Mouse (Mus musculus): ENCODE data around the gene Hip1.

Hip1 gene

DNA sequence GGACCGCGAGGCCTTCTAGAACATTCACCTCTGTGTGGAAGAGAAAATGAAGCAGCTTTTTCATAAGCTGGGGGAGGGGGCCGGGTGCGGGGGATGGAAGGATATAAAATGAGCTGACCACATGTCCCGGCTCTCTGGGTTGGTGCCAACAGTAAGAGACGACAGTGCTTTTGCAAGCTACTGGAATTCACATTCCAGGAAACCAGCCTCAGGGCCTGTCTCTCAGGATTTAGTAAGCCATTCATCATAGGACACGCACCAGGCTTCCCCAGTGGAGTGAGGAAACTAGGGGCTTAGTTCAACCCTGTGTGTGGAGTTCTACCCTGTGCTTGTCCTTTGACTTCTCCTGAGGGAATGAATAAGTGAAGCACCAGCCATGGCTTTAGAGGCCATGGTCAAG lies 102.5 kb downstream of the Hip1 start:
- no peak for DNase-seq (ENCODE audit: low read depth, low spot score)

DNA sequence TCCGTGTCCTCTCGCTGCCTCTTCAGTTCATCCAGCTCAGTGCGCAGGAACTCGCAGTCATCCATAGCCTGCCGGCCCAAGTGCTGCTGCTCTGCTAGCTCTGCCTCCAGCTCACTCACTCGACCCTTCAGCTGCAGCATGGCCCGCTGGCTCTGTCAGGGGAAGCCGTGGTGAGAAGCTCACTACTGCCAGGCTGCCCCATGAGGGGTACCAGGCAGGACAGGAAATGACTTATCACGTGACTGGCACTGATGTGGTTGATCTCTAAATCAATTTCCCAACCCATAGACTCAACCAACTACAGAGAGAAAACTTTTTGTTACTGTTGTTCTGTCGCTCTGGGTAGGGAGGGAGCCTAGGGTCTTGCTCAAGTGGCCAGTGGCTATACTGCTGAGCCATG lies 109.9 kb downstream of the Hip1 start:
- peak; percentile 3 for DNase-seq (ENCODE audit: low read depth, low spot score)

GRCm38 (mm10) chr5:135433861-135434260 lies 111.1 kb downstream of the Hip1 start:
- DNase-seq (ENCODE audit: low read depth, low spot score), result no peak

DNA sequence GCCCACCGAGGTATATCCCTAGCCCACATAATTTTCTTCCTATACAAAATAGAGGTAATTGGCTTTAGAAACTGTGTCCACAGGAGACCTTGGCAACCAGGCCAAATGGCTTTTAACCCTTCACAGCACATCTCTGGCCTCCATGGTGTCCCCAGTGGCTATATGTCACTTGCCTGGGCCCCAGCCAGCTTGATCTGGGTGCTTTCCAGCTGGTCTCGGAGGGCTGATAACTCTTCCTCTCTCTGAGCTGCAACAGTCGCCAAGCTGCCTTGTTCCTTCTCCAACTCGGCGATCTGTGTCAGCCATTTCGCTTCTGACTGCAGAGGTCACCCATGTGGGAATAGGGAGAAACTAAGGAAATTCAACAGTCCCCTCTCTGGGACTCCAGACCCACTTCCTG lies 113.8 kb downstream of the Hip1 start:
- DNase-seq (ENCODE audit: low read depth, low spot score), result no peak

GRCm38 (mm10) chr5:135428786-135429185 lies 116.1 kb downstream of the Hip1 start:
- peak; percentile 14 for DNase-seq (ENCODE audit: low read depth, low spot score)

DNA sequence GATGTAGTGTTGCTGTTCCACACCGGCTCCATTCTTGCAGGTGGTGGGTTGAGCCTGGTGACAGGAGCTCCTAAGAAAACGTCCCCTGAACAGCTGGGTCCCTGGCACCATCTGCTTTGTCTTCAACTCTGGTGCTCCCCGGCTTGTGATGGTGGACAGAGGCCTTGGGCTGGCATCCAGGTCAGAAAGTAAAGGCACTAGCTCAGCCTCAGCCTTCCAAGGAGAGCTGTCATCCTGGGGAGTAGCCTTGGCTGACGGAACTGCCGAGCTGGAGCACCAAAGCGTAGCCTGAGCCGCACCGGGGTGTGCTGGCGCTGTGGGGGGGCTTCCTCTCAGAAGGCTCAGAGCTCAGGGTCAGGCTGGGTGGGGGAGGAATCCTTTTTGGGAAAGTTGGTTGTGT lies 134.7 kb downstream of the Hip1 start:
- DNase-seq (ENCODE audit: low read depth, low spot score), result no peak

GRCm38 (mm10) chr5:135408114-135408513 lies 136.8 kb downstream of the Hip1 start:
- no peak for DNase-seq (ENCODE audit: low read depth, low spot score)

DNA sequence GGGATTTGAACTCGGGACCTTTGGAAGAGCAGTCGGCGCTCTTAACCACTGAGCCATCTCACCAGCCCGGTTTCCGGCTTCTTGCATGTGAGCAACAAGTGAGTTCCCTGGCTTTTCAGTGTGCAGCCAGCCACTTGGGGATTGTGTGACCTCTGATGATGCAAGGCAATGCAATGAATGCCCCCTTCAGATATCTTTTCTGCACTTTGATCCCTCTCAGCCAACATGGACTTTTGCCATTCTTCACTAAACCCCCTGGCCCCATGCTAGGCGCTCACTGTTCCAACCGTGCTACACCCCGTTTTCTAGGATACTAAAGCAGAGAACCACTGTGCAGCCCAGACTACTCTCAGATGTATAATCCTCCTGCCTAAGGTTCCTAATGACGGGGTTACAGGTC lies 139.5 kb downstream of the Hip1 start:
- no peak for DNase-seq (ENCODE audit: low read depth, low spot score)

DNA sequence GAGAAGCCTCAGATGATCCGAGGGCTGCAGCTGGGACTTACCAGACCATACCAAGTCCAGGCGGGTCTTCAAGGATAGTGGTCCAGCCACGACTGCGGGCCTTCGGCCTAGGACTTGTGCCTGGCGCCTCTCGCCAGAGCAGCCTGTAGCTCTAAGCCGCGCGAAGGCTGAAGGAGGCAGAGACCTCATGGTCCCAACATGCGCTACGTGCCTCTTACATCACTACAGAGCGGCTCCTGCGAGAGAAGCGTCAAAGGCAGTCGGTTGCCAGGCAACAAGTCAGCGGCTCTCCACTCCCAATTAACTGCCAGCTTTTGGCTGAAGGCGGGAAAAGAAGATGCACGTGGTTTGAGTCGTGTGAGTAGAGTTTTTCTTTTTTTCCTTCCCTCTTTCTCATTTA lies 140.3 kb downstream of the Hip1 start:
- no peak for DNase-seq (ENCODE audit: low read depth, low spot score)

DNA sequence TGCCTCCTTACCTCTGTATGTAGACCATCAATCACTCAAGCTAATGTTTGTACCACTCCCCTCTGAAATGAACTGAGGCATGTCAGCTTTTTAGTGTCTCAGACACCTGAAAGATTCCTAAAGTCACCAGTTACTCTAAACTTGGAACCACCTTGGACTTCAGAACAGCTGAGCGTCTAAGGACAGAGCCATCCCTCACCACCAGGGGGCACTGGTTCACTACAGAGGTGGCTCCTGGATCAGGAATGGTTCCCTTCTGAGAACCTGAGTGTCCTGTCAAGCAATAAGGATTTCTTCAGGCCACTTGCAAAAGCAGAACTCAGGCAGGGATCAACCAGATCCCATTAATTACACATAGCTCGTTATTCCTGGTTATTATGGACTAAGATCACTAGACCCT lies 144.7 kb downstream of the Hip1 start:
- DNase-seq (ENCODE audit: low read depth, low spot score), result peak; percentile 85

DNA sequence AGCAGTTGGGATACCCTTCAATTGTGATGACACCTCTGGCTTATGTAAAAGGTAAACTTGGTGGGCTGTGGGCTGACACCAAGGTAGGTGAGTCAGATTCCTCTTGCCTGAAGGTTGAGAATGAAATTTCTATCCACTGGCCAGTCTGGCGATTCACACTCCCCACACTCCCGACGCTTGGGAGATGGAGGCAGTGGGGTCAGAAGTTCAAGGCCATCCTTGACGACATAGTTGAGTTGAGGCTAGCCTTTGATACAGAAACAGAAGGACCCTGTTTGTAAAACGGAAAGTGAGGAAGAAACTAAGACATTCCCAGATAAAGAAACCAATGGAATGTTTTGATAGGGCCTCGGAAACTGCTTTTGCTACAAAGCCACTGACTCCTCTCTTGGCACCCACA lies 145.5 kb downstream of the Hip1 start:
- no peak for DNase-seq (ENCODE audit: low read depth, low spot score)

DNA sequence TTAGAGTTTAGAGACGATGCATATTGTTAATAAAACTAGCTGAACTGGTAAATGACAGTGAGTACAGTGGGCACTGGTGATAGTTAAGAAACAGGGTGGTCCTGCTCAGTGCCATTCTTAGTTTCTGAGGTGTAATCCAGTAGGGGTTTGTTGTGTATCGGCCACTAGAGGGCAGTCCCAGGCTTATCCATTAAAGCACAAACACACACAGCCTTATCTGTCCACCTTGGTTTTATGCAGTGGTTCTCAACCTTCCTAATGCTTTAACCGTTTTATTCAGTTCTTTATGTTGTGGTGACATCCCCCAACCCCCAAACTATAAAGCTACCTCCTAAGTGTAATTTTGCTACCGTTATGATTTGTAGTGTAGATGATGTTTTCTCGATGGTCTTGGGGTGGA lies 149.1 kb downstream of the Hip1 start:
- DNase-seq (ENCODE audit: low read depth, low spot score), result peak; percentile 79

DNA sequence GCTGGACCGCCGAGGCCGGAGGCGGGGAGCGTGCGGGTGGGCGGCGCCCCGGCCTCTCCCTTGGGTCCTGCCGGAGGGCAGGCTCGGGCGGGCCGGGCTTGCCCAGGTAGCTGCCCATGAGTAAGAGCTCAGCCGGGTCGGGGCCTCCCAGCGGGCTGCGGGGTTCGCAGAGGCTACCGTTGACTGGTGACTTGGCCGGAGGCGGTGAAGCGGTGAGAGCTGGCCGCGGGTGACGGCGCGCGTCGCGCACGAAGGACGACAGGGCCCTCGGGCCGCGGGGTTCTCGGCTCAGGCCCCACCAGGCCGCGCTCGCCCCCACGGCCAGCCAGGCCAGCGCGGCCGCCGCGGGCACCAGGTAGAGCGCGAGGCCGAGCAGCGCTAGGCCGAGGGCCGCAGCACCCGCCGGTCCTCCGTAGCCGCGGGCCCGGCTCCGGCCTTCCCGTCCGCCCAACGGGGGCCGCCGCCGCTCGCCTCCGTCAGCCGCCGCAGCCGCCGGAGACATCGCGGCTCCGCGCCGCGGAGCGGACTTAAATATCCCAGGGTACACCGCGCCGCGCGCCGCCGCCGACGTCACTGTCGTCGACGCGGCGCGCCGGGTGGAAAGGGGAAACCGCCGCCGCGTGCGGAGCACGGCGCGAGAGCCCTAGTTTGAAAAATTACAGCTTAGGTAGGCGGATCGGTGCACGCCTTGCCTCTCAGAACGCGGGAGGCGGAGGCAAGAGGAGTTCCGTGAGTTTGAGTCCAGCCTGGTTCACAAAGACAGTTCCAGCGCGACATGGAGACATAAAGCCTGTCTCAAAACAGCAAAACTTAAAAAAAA lies 150.7 kb downstream of the Hip1 start, which contains the start of gene Pom121:
TSS of gene Pom121 (minus strand) at position 543 of the 820 bp plus-strand sequence.
- peak; percentile 94 for DNase-seq (ENCODE audit: low read depth, low spot score)

DNA sequence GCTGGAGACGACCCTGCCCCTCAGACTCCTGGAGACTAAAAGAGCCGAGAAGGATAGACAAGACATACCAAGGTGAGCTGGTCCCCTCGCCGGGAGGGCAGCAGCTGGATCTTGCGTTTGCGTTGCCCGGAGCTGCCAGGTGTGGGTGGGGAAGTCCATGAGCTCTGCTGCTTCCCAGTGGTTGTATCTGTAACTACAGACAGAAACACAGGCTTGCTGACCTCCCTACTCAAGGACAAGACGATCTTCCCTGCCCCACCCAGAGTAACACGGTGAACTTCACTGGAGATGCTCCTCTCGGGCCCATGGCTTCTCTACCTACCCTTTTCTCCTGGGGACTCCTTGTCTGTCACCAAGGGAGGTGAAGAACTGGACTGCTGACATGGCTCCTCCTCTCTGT lies 161.1 kb downstream of the Hip1 start:
- no peak for DNase-seq (ENCODE audit: low read depth, low spot score)

GRCm38 (mm10) chr5:135382746-135383145 lies 162.2 kb downstream of the Hip1 start:
- no peak for DNase-seq (ENCODE audit: low read depth, low spot score)

DNA sequence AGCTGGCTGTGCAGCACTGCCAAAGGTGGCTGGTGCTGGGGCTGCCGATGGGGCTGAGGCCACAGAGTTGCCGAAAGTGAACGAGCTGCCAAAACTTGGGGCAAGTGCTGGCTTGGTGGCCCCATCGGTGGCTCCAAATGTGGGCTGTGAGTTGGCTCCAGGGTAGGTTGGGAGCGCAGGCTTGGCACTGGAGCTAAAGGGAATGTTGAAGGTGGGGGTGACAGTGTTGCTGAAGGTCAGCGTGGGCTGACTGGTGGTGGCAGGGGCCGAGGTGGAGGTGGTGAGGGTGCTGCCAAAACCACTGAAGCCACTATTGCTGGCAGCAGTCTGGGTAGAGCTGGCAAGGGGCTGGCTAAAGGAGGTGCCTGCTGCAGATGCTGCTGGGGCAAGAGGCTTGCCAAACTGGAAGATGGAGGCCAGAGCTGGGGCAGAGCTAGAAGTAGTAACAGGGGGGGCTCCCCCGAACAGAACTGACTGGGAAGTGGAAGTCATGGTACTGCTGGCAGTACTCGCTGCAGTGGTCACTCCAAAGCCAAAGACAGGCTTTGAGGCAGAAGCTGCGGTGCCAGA lies 163.5 kb downstream of the Hip1 start:
- DNase-seq (ENCODE audit: low read depth, low spot score), result no peak

- DNase-seq (ENCODE audit: low read depth, low spot score), result no peak
Measured at GRCm38 (mm10) chr5:135380681-135381080, 164.2 kb downstream of the Hip1 start.

GRCm38 (mm10) chr5:135376341-135376740 lies 168.6 kb downstream of the Hip1 start:
- no peak for DNase-seq (ENCODE audit: low read depth, low spot score)

GRCm38 (mm10) chr5:135375167-135375566 lies 169.8 kb downstream of the Hip1 start:
- no peak for DNase-seq (ENCODE audit: low read depth, low spot score)

DNA sequence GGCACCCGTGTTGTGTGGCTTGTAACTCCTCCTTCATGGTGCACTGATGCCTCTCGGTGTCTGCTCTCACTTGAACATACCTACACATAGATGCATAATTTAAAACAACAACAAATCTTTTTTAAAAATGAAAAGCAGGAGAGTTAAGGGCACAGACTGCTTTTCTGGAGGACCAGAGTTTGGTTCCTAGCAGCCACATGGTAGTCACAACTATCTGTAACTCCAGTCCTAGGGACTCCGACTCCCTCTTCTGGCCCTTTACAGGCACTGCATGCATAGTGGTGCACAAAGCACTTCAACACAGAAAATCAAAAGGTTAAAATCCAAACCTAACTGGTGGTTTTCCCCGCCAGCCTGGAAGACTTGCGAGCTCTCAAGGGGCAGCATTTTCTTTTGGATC lies 171.3 kb downstream of the Hip1 start:
- DNase-seq (ENCODE audit: low read depth, low spot score), result no peak

DNA sequence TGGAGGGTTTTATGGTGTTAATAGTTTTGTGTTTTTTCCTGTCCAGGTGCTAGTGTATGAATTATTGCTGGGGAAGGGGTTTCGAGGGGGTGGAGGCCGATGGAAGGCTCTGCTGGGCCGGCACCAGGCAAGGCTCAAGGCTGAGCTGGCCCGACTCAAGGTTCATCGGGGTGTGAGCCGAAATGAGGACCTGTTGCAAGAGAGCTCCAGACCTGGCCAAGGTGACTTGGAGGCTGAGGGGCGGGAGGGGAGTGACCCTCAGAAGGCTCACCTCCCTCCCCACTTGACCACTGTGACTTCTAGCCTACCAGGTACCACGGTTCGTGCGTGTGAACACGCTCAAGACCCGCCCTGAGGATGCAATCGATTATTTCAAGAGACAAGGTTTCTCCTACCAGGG lies 173.7 kb downstream of the Hip1 start:
- no peak for DNase-seq (ENCODE audit: low read depth, low spot score)

DNA sequence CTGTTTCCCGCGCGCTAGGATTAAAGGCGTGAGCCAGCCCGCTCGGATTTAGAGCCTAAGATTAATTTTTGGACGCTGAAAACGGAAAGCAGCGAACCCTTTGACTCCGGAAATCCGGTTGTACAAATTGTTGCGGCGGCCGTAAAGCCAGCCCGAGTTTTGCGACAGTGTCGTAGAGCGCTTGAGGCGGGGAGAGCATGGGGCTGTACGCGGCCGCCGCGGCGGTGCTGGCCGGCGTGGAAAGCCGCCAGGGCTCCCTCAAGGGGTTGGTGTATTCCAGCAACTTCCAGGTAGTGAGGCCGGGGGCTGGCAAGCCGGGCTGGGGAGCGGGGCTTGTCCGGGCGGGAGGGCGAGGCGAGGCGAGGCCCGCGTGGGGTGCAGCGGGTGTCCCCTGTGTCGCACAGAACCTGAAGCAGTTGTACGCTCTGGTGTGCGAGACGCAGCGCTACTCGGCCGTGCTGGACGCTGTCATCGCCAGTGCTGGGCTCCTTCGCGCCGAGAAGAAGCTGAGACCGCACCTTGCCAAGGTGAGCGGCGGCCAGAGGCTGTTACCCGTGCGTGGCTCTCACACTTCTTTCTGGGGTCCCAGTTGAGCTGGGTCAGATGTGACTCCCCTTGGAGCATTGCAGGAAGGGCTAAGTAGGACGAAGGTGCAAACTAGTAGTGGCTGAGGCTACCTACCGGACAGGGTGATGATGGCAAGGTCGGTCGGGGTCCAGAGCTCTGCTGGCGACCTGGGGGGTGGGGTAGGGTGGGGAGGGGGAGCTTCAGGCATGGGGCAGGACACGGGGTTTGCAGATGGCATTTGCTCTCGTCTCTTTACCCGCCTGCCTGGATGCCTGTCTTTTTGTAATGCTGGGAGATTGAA lies 174.9 kb downstream of the Hip1 start, which contains the start of gene Nsun5:
TSS of gene Nsun5 (plus strand) at position 167 of the 868 bp plus-strand sequence.
- DNase-seq (ENCODE audit: low read depth, low spot score), result peak; percentile 97

Data from CD4-positive, CD25-positive, alpha-beta regulatory T cell, adult 2 months (primary cell).